Mouse (Mus musculus) embryonic facial prominence, embryonic 13.5 days (tissue): ENCODE results near the gene Tec. TPM values are rescaled to one million over a fixed set of nuclear protein-coding genes. Genes with fewer than 3 reads are reported as not detected.

Source experiments
- ATAC-seq: fragments of 200-750 bp; cut with Nextera tagmentation; 2 replicates; pipeline ENCODE4 v1.8.0; 2017; ENCODE audit warnings: low read depth; ENCODE audit not compliant: insufficient number of reproducible peaks, insufficient read depth, low FRiP score, low TSS enrichment
- H3K27ac ChIP-seq: fragments of 300-500 bp; sonication (generic); 2 replicates; pipeline ENCODE4 v1.5.1; 2015; ENCODE audit warnings: moderate library complexity, mild to moderate bottlenecking, inconsistent platforms
- H3K27me3 ChIP-seq: fragments of 300-500 bp; sonication (generic); 2 replicates; pipeline ENCODE4 v1.6.1; 2015; ENCODE audit warnings: mild to moderate bottlenecking, inconsistent platforms
- H3K36me3 ChIP-seq: fragments of 300-500 bp; sonication (generic); 2 replicates; pipeline ENCODE4 v1.6.1; 2015; ENCODE audit warnings: mild to moderate bottlenecking, inconsistent platforms
- H3K4me1 ChIP-seq: fragments of 300-500 bp; sonication (generic); 2 replicates; pipeline ENCODE4 v1.6.1; 2015; ENCODE audit warnings: inconsistent platforms
- H3K4me2 ChIP-seq: fragments of 300-500 bp; sonication (generic); 2 replicates; pipeline ENCODE4 v1.6.1; 2015; ENCODE audit warnings: moderate library complexity, mild to moderate bottlenecking, inconsistent platforms
- H3K4me3 ChIP-seq: fragments of 300-500 bp; sonication (generic); 2 replicates; pipeline ENCODE4 v1.5.1; 2015; ENCODE audit warnings: mild to moderate bottlenecking, inconsistent platforms
- H3K9ac ChIP-seq: fragments of 300-500 bp; sonication (generic); 2 replicates; pipeline ENCODE4 v1.6.1; 2015; ENCODE audit warnings: mild to moderate bottlenecking, inconsistent platforms
- H3K9me3 ChIP-seq: fragments of 300-500 bp; sonication (generic); 2 replicates; pipeline ENCODE4 v1.6.1; 2016; ENCODE audit warnings: inconsistent platforms
- WGBS: fragments of 180-500 bp; shearing (Covaris S2); methylation state at CpG from one replicate; pipeline ENCODE4 v1.1.7; 2015; ENCODE audit warnings: mixed read lengths; 5-methylcytosine and 5-hydroxymethylcytosine counted together
- polyA plus RNA-seq: library from polyadenylated mRNA; unstranded; fragments of >200 nt; fragmentation: Nextera tagmentation; extraction: Ambion mirVana; gene quantifications from 2 replicates; pipeline ENCODE4 v1.2.1, GENCODE M21; 2015

Gene Tec
- polyA plus RNA-seq, 1 experiment from 2014 or later = 4.1 TPM

DNA sequence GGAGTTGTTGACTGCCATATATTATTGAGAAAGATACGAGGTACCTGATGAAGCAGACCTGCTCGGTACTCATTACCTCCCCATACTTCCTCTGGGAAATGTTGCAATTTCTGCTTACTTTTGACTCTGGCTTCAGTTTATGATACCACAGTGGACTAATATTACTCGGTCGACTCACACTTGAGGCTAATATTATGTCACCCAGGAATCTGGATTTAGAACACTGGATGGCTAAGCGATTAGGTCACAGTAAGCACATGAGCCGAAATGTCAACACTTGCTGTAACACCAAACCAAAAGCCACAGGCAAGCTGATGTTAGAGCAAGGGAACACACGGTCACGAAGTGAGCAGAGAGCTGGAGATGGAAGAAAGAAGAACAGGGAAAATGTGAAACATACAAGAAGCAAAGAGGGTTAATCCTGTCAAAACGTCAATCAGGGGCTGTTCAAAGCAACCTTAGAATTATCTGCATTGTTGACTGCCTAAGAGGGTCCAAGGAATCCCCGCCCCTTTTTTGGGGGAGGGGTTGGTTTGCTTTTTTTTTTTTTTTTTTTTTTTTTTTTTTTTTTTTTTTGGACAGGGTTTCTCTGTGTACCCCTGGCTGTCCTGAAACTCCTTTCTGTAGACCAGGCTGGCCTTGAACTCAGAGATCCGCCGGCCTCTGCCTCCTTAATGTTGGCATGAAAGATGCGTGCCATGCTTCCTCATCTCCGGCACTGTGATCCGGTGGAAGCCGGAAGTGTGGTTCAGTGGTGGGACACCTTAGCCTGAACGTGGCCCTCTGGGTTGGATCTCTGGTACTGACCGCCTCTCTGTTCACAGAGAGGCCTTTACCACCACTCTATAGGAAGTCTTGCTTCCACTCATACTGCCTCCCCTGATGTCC, 36.9 kb upstream of the Tec start:
- 79% methylated on average over 18 of the region's 18 CpGs for WGBS
- Histone ChIP-seq H3K27me3 (no peaks in the 10 kb centered on the region), H3K36me3 (no peaks in the 10 kb centered on the region), H3K4me1 (no peaks in the 10 kb centered on the region), H3K4me2 (no peak overlapping the region), H3K9me3 (no peaks in the 10 kb centered on the region), H3K27ac (no peak overlapping the region), H3K9ac (no peak overlapping the region), H3K4me3 (no peak overlapping the region)
- ATAC-seq = no peak

DNA sequence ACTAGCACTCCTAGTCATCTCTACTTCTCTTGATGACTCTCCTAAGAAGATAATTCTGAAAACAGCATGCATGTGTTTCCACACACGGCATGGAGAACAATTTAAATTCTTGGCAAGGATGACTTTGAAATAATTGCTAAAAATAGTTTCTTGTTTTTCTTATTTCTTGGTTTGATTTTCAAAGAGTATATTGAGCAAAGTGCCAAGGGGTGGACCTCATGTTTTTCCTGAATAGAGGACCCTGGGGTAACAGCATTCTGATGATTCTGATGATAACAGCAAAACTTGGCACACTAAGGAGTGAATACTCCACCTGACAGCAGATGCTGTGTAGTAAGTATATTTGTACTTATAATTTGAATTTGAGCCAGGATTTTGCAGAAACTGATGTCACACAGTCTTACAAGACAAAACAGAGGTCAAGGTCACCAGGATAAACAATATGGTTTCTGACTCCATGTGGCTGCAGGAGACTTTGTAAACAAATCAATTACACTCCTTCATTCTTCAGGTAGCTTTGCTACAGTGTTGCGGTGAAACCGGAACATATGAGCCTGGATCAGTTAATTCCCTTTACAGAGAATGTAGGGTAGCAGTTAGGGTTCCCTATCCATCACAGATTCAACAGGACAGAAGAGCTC, 34.7 kb upstream of the Tec start:
- 67% methylated on average over 3 of the region's 3 CpGs for WGBS
- no peak overlapping the region for H3K9ac ChIP-seq
- no peaks in the 10 kb centered on the region for H3K9me3 ChIP-seq
- no peak for ATAC-seq
- H3K4me3 ChIP-seq = no peak overlapping the region
- H3K4me1 ChIP-seq = no peaks in the 10 kb centered on the region
- H3K4me2 ChIP-seq = no peak overlapping the region
- no peaks in the 10 kb centered on the region for H3K27me3 ChIP-seq
- H3K27ac ChIP-seq = no peak overlapping the region
- H3K36me3 ChIP-seq = no peaks in the 10 kb centered on the region

DNA sequence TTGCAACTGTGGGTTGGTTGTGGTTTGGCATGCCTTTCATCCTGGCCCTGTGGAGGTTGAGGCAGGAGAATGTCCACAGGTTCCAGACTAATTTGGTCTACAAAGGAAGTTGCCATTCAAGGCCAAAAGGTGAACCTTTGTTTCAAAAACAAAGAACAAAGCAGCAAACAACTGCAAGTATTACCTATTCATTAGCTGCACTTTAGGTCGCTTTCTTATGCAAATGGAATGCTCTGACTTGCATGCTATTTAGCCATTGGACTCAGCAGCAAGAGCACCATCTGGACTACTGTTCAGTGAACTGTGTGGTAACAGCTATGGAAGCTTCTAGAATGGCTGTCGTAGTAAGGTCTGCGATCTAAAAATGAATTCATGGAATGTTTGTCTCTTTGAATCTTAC, 34.0 kb upstream of the Tec start:
- no peak overlapping the region for H3K4me2 ChIP-seq
- no peak for ATAC-seq
- no peak overlapping the region for H3K9ac ChIP-seq
- no peaks in the 10 kb centered on the region for H3K4me1 ChIP-seq
- WGBS = 75% methylated on average over 3 of the region's 3 CpGs
- no peaks in the 10 kb centered on the region for H3K27me3 ChIP-seq
- no peaks in the 10 kb centered on the region for H3K9me3 ChIP-seq
- H3K36me3 ChIP-seq = no peaks in the 10 kb centered on the region
- no peak overlapping the region for H3K27ac ChIP-seq
- H3K4me3 ChIP-seq = no peak overlapping the region

DNA sequence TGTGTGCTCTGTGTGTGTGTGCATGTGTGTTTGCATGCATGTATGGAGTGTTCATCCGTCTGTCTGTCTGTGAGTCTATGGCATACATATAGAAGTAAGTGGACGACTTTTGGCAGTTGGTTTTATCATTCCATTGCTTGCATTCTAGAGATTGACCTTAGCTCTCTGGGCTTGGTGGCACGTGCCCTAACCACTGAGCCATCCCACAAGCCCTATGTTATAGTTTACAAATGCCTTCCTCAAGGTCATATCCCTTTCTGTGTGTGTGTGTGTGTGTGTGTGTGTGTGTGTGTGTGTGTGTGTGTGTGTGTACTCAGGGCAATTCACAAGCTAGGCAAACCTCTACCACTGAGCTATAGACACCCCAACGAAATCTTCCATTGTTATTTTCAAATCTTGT, 33.6 kb upstream of the Tec start:
- Histone ChIP-seq H3K4me3 (no peak overlapping the region), H3K27ac (no peak overlapping the region), H3K4me2 (no peak overlapping the region), H3K9ac (no peak overlapping the region), H3K36me3 (no peaks in the 10 kb centered on the region), H3K4me1 (no peaks in the 10 kb centered on the region), H3K27me3 (no peaks in the 10 kb centered on the region), H3K9me3 (no peaks in the 10 kb centered on the region)
- 89% methylated on average over 4 of the region's 4 CpGs for WGBS
- no peak for ATAC-seq

DNA sequence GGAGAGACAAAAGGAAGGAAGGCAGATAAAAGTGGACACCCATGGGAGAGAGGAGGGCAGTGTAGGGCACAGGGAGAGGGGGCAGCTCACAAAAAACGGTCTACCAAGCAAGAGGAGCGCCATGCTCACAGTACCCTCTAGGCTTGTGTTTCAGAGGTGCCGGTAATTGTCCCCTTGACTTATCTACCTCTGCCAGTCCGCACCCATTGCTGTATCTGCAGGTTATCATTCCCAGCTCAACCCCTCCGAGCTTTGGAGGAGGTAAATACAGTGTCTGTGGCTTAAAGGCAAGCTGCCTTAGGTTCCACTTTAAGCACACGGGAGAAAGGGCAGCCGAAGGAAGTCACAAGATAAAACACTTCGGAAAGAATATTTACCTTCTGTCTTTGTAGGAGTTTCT, 31.0 kb upstream of the Tec start:
- no peak for ATAC-seq
- Histone ChIP-seq H3K4me3 (no peak overlapping the region), H3K4me1 (no peaks in the 10 kb centered on the region), H3K9ac (no peak overlapping the region), H3K27ac (no peak overlapping the region), H3K4me2 (no peak overlapping the region), H3K36me3 (no peaks in the 10 kb centered on the region), H3K9me3 (no peaks in the 10 kb centered on the region), H3K27me3 (no peaks in the 10 kb centered on the region)
- WGBS = 88% methylated on average over 8 of the region's 8 CpGs

DNA sequence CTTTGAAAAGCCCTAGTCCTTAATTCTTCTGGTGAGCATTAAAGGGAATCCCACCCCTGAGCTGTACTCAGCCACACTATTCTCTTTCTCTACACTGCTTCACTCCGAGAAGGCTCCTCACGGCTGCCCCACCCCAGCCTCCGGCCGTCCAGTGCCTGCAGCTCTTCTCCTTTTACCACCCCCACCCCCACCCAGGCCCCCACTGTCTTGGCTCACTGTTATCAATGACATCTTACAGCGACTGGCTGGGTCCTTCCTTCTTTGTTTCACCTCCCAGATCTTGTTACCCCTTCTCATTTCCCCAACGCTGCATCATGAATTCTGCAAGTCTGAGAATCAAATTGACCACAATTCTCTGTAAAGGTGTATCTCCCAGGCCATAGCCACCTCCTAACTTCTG, 29.7 kb upstream of the Tec start:
- Histone ChIP-seq H3K4me3 (no peak overlapping the region), H3K27ac (no peak overlapping the region), H3K27me3 (no peaks in the 10 kb centered on the region), H3K4me2 (no peak overlapping the region), H3K4me1 (no peaks in the 10 kb centered on the region), H3K36me3 (no peaks in the 10 kb centered on the region), H3K9ac (no peak overlapping the region), H3K9me3 (no peaks in the 10 kb centered on the region)
- no peak for ATAC-seq
- 33% methylated on average over 6 of the region's 6 CpGs for WGBS

DNA sequence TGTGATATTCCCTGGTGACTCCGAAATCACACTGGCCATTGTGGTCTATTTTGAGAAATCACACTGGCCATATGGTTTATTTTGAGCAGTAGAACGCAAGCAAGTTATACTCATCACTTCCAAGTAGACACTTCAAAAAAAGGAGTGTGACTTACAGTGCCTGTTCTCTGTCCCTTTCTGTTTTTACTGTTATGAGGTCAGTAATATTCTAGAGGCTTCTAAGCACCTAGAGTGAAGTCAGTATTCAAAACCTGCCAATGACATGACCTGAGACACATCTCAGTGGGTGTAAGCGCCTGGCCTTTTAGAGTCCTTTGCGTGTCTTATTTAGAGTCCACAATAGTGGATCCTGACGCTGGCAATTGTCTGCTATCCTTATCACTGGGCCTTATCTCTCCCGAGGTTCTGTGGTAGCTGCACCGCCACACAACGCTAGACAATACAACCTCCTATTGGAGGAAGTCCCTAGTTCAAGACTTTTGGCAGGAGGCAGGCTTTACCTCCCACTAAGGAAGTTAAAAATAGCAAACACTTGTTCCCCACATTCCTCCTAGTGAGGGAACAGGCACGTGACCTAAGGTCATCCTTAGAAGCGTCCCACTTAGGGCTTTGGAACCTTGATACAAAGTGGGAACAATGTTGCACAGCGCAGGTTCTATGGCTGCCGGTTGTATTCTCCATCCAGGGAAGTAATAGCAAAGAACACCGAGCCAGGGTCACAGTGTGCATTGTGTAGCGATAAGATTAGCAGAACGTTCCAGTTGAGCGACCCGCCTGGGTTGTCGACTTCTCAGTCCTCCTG, 28.4 kb upstream of the Tec start:
- WGBS = 82% methylated on average over 18 of the region's 18 CpGs
- no peaks in the 10 kb centered on the region for H3K27me3 ChIP-seq
- H3K27ac ChIP-seq = no peak overlapping the region
- no peaks in the 10 kb centered on the region for H3K4me1 ChIP-seq
- no peak overlapping the region for H3K9ac ChIP-seq
- no peak for ATAC-seq
- H3K4me3 ChIP-seq = no peak overlapping the region
- H3K4me2 ChIP-seq = no peak overlapping the region
- no peaks in the 10 kb centered on the region for H3K9me3 ChIP-seq
- no peaks in the 10 kb centered on the region for H3K36me3 ChIP-seq

DNA sequence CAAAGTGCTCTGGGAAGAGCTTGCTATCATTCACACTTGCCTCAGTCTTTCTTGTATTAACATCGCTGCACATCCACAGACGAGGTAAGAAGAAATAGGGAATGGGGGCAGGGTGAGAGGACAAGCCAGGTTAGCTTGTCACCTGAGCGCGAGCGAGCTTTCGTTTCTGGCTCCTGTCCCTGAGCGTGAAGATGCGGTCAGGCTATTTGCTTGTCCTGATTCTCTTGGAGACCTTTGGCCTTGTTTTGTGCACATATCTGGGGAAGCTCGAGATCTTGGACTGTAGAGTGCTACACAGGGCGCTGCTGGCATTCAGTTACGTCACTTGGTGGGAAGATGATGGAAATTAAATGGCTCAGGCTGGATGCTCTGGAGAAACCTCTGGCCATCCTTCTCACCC, 27.0 kb upstream of the Tec start:
- H3K4me2 ChIP-seq = no peak overlapping the region
- H3K9ac ChIP-seq = no peak overlapping the region
- H3K9me3 ChIP-seq = no peaks in the 10 kb centered on the region
- no peaks in the 10 kb centered on the region for H3K4me1 ChIP-seq
- WGBS = 93% methylated on average over 11 of the region's 11 CpGs
- H3K27me3 ChIP-seq = no peaks in the 10 kb centered on the region
- ATAC-seq = no peak
- H3K27ac ChIP-seq = no peak overlapping the region
- no peak overlapping the region for H3K4me3 ChIP-seq
- H3K36me3 ChIP-seq = no peaks in the 10 kb centered on the region

DNA sequence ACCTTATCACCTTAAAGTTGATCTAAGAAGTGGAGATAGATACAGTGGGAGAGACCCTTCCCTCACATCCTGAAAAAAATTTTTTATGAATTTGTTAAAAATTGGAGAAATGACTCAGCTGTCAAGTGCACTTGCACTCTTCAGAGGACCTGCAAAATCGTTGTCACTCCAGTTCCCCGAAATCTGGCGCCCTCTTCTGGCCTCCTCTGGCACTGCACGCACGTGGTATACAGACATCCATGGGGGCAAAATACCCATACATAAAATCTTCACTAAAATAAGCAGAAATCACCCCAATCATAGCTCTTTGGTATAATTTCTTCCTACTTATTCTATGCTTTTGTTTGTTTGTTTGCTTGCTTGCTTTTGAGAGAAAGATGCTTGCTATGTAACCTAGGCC, 25.7 kb upstream of the Tec start:
- Histone ChIP-seq H3K4me1 (no peaks in the 10 kb centered on the region), H3K36me3 (no peaks in the 10 kb centered on the region), H3K9me3 (no peaks in the 10 kb centered on the region), H3K9ac (no peak overlapping the region), H3K4me3 (no peak overlapping the region), H3K27ac (no peak overlapping the region), H3K27me3 (no peaks in the 10 kb centered on the region), H3K4me2 (no peak overlapping the region)
- WGBS = 58% methylated on average over 5 of the region's 5 CpGs
- no peak for ATAC-seq

DNA sequence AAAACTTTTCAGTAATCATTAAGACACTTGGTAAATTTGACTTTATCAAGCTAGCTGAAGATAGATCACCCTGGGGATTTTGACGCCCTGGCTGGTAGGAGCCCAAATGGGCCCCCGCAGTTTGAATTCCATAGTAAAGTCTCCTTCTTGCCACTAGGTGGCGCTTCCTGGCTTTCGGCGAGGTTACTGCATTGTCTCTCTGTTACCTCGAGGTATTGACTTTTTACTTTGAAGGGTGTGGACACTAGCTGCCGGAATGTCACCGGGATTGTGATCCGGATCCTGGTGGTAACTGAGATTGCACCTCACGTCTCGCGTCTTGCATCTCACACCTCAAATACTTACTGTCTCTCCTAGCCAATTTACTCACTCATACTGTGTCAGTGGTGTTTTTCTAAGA, 23.3 kb upstream of the Tec start:
- Histone ChIP-seq H3K27me3 (no peaks in the 10 kb centered on the region), H3K27ac (no peak overlapping the region), H3K36me3 (no peaks in the 10 kb centered on the region), H3K9me3 (no peaks in the 10 kb centered on the region), H3K4me3 (no peak overlapping the region), H3K4me1 (0 out of 2 replicates have a peak, but pooled peaks cover 7% of the 10 kb centered on the region), H3K9ac (no peak overlapping the region), H3K4me2 (peak overlapping the region; percentile 33)
- no peak for ATAC-seq
- WGBS = 6% methylated on average over 12 of the region's 12 CpGs

DNA sequence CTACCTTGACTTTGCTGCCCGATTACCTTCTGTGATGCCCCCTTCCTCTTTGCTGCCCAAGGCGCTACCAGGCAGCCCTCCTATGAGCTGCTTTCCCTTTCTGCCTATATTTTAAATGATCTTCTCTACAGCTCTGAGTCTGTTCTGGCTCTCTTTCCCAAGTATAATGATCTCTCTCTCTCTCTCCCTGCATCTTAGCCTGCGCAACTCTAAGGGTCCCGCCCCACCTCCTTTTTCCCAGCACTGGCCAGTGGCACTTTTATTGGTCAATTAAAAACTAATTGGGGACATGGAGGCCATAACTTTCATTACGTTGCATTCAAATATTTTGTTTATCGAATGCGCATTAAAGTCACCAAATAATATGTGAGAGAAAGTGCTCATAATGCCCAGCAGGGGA, 20.0 kb upstream of the Tec start:
- Histone ChIP-seq H3K4me2 (no peak overlapping the region), H3K27ac (no peak overlapping the region), H3K4me3 (no peak overlapping the region), H3K4me1 (0 out of 2 replicates have a peak, but pooled peaks cover 7% of the 10 kb centered on the region), H3K9me3 (no peaks in the 10 kb centered on the region), H3K9ac (no peak overlapping the region), H3K36me3 (no peaks in the 10 kb centered on the region), H3K27me3 (no peaks in the 10 kb centered on the region)
- 91% methylated on average over 7 of the region's 7 CpGs for WGBS
- ATAC-seq = no peak
